Mouse (Mus musculus) embryo, embryonic 10 days (tissue): ENCODE results near the gene Macrod1.

ENCODE experiments used
- DNase-seq: peaks from one replicate; pipeline ENCODE4 v3.0.0-alpha.2; 2015; ENCODE audit warnings: low spot score

Gene Macrod1

DNA sequence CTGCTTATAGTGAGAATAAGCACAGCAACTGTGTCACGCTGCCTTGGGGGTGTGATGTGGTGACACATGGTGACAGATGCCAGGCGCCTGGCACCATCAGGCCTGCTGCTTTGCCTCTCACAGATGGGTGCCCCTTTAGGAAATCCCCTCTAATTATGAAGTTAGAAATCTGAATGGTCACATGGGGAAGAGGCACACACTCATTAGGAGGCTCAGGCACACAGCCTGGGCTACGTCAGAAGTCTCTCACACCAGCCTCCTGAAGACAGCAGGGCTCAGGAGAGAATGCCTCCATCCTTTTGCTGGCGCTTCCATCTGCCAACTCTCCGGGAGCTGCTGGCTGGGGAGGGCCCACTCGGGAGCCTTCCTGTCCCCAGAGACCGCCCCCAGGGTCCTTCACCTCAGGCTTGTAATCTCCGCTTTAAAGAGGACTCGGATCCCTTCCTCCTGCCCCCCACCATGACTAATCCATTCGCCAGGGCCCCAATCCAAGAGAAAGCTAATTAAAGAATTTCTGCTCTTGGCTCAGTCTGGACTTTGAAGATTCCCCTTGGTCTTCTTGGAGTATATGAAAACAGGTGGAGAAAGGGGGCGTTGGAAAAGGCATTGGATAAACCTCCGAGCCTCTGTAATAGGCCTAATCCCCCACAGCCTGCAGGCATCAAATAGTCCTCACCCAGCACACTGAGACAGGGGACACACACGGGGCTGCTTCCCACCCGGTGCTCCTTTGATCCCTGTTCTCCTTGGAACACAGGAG lies 26.6 kb downstream of the Macrod1 start:
- DNase-seq, result no peak

GRCm38 (mm10) chr19:7084734-7085133 lies 28.1 kb downstream of the Macrod1 start:
- no peak for DNase-seq

DNA sequence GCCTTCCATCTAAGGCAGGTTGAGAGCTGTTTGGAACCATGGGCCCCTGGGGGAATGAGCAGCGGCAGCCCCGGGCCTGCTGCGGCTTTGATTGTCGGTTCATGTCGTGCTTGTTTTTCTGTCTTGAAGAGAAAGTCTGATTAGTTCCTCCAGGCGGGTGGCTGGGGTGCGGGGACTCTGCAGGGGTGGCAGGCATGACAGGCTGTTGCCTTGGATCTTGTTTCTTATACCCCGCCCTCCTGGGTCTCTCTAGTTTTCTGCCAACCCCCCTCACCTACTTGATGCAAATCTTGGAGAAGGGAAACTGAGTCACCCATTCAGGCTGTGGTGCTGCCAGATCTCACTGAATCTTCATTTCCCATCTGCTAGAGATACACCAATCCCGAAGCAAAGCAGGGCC lies 31.9 kb downstream of the Macrod1 start:
- DNase-seq, result no peak

DNA sequence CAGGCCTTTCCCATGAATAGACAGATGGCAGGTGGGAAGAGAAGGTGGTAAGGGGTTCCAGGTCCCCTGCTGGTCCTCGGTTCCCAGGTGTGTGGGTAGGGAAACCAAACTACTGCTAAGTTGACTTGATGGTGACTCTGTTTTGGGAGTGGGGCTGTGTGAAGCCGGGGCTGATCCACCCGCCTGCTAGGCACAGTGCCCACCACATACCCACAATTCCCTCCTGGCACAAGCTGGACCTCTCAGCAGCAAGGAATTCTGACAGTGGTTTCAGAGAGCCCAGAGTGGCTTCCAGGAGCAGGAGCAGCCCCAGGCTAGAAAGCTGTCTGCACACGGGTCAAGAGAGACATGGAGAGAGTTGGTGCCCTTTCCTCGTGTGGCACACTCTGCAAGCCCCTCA lies 32.4 kb downstream of the Macrod1 start:
- no peak for DNase-seq

DNA sequence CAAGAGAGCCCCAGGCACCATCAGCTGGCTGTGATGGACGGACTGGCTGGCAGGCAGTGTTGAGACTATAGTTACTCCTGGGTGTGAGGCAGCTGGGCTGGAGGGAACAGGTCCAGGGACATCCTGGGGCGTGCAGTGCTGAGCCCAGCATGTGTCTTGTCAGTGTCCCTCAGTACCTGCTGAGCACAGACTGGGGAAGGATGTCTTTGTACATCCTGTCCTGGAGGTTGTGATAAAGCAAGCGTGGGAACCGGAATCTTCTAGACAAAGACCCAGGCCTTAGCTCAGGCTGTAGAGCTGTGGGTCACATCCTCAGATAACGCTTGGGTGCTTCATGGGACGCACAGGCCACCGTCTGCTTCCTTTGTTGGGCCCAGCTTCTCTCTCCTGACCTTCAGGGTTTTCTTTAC lies 33.2 kb downstream of the Macrod1 start:
- no peak for DNase-seq

- no peak for DNase-seq
Measured at GRCm38 (mm10) chr19:7090369-7091064, 33.9 kb downstream of the Macrod1 start.

GRCm38 (mm10) chr19:7091448-7092050 lies 34.9 kb downstream of the Macrod1 start:
- DNase-seq, result no peak

DNA sequence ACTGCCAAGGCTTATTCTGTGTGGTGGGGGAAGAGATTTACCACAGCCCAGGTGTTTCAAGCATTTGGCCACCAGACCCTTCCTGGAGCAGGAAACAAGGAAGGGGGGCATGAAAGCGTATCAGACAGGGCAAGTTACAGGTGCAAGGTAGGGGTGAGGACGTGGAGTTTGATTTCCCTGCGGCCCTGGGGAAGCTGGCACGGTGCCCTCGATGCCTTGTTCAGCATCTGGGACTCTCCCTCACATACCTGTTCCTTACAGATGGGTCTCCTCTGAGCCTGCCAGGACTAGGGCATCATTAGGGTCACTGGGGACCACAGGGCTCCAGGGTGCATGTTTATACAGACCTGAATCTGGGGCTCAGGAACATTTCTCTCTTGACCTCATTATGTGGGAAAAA lies 36.1 kb downstream of the Macrod1 start:
- no peak for DNase-seq

GRCm38 (mm10) chr19:7099620-7100155 lies 43.1 kb downstream of the Macrod1 start:
- DNase-seq, result no peak

GRCm38 (mm10) chr19:7102039-7102438 lies 45.4 kb downstream of the Macrod1 start:
- DNase-seq, result no peak

- peak; percentile 51 for DNase-seq
Measured at GRCm38 (mm10) chr19:7103349-7103992, 46.9 kb downstream of the Macrod1 start.

- DNase-seq, result peak; percentile 75
Measured at GRCm38 (mm10) chr19:7103993-7104401, 47.4 kb downstream of the Macrod1 start.

DNA sequence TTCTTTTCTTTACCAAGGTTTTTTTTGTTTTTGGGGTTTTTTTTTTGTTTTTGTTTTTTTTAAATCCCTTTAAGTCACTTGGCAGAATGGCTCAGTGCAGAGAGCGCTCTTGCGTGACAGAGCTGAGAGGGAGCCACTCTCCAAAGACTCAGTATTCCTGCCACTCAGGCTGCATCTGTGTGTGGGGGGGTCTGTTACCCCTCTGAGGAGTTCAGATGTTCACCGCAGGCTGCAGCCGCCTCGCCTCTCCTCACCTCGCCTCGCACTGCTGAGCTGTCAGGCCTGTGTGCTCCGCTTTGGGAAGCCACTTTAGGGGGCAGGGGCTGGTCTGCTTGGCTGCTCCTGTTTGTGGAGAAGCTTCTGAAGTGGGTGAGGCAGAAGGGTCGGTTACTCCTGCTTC lies 48.9 kb downstream of the Macrod1 start, which contains the start of gene Flrt1:
TSS of gene Flrt1 (minus strand) at position 186 of the 400 bp plus-strand sequence.
- no peak for DNase-seq

GRCm38 (mm10) chr19:7106566-7106965 lies 50.0 kb downstream of the Macrod1 start:
- no peak for DNase-seq

GRCm38 (mm10) chr19:7107174-7107573 lies 50.6 kb downstream of the Macrod1 start:
- DNase-seq, result no peak

DNA sequence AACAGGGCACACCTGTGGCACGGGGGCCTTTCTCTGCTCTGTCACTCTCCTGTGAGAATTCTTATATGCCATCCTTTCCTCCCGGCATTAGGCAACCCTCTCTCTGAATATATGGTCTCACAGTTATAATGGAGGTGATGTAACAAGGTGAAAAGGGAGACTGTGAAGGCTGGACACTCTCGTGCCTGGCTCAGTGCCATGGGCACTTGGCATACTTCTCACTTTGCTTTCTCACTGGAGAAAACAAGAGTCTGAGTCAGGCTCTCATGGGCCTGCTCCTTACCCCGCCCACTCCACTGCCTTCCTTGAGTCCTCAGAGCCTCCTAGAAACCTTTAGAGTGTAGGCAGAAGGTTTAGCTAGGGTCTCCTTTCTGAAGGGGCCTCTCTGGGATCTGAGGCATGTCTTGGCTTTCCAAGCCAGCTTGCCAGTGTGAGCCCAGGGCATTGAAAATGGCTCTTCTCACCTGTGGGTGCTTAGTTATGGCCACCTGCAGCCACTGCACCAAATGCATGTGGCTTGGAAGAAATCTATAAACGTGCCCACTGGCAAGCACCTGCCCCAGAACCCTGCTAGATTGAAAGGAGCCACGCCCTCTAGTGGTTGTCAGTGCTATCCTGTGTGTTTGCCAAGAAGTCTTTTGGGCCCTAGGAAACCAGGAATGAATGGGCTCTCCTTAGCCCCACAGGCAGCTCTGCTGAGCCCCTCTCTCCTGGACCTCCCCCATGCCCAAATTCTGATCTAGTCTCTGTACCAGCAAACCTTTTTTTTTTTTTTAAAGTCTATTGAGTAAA lies 51.7 kb downstream of the Macrod1 start:
- DNase-seq, result peak; percentile 72

DNA sequence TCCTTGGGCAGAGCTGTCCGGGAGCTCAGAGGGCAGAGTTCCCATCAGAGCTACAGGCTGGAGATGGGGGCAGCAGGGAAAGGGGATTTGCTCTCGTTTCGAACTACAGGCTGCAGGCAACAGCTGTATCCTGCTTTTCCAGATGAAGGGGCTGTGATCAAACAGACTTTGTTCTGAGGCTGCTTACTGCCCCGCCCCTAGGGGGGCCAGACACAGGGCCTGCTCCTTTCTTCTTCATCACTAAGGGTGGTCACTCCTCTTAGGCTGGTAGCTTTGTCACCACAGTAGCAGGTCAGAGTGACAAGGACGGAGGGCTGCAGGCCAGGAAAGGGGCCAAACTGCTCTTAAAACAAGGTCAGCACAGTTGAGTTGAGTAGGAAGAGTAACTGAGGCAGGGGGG lies 53.5 kb downstream of the Macrod1 start:
- DNase-seq, result peak; percentile 60

DNA sequence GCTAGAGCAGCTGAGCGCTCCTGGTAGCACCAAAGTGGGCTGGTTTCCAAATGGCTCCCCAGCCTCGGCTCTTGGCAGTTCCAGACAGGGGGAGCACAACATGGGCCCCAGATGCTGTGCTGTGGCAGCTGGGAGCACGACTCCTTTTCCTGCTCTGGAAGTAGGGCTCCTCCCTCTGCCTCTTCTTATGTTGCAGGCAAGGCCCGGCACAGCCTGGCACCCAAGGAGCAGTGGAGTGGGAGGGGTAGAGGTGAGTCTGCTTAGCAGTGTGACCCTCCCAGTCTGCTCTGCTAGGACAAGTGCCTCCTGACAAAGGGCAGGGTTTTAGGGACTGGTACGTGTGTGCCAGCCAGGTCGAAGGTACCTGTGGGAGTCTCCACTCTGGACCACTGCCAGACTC lies 54.3 kb downstream of the Macrod1 start:
- no peak for DNase-seq

DNA sequence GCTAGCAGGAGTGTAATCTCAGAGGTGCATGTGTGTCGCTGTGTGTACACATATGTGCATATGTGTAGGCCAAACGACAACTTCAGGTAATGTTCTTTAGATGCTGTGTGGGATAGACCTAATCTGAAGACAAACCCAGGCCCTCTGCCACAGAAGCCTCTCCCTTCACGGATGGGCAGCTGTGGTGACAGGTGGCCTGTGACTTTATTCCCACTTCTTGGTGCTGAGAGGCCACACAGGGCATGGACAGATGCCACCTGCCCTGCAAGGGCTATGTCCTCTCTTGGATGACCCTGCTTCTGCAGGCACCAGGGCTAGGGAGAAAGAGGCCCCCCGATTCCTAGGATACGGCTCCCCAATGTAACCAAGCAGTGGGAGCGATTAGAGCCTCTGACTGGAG lies 54.7 kb downstream of the Macrod1 start:
- DNase-seq, result no peak

- DNase-seq, result no peak
Measured at GRCm38 (mm10) chr19:7111710-7112109, 55.1 kb downstream of the Macrod1 start.

DNA sequence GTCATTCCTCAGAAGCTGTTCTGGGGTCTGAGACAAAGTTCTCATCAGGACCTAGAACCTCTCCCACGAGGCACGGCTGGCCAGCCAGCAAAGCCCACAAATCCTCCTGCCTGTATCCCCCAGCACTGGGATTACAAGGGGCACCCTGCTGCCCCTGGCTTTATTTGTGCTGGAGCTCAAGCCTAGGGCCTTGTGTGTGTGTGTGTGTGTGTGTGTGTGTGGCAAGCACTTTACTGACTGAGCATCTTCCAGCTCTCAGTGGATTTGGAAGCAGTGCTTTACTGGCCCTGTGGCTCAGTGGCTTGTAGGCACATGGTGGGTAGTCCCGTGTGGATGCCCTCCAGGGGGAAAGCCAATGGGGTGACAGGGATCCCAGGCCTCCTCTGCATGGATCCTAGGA lies 56.0 kb downstream of the Macrod1 start:
- no peak for DNase-seq
